Mouse (Mus musculus) mature B cell (primary cell): Measurements from ENCODE around the gene Ace3.

Experiments used
- in situ Hi-C: fragments of 300-500 bp; cut with MboI; formaldehyde crosslinking; loops from 2 replicates; pipeline ENCODE4 v1.14.3; 2019

The Ace3 gene

DNA sequence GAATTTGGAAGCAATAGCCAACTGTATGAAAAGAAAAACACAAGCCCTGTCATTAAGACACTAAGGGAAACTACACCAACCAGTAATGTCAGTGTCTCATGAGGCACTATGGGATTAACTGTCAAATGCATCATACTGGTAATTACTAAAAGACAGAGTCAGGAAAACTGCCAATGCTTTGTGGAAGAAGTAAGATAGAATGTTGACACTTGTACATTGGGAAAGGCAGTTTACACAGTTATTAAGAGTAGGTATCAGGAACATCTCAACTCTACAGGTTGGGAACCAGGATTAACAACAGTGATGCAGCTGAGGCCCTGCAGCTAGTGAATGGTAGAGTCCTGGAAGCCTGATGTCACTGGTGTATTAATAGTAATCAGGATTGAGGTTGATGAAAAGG lies 49.9 kb downstream of the Ace3 start:
- in situ Hi-C loops, result no loop called here

DNA sequence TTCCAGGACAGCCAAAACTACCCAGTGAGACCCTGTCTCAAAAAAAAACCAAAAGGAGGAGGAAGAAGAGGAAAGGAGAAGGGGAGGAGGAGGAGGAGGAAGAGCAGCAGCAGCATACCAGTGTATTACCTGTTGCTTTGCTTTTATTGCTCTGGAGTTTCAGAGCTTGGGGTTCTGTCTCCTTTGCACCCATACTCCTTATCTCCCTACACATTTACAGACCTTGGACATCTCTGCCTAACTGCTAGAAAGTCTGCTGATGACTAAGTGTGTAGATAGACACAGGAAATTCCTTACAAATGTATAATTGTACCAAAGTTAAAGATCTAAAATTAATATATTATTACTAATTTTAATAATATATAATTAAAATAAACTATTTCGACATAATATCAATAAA lies 50.8 kb downstream of the Ace3 start:
- in situ Hi-C loops, result no loop called here

DNA sequence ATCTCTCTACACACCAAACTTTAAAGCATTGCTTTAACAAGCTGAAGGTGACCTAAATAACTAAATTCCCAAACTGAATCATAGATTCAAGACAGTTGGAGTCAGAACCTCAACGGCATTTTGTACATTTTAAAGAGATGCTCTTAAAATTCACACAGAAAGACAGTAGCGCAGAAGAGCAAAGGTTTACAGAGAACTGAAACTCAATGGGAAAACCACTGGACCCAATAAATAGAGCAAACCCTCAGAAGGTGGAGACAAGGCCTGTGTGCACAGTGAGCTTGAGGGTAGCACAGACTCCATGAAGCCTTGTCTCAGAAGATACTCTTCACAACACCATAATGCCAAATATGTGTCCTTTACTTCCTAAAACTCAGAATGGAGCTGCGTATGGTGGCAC lies 51.3 kb downstream of the Ace3 start:
- in situ Hi-C loops, result no loop called here

DNA sequence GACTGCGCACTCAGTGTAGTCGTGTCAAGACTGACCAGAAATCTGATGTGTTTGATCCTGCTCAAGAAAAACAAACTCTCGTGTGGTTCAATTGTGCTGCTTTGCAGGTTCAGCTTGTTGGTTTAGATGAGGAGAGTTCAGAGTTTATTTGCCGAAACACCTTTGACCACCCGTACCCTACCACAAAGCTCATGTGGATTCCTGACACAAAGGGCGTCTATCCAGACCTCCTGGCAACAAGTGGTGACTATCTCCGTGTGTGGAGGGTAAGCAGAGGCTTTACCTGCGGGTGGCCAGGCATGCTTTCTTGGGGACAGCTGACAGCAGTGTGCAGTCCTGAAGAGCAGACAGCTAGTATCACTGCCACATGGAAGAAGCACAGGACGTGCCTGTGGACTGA lies 52.1 kb downstream of the Ace3 start:
- in situ Hi-C loops, result no loop called here

DNA sequence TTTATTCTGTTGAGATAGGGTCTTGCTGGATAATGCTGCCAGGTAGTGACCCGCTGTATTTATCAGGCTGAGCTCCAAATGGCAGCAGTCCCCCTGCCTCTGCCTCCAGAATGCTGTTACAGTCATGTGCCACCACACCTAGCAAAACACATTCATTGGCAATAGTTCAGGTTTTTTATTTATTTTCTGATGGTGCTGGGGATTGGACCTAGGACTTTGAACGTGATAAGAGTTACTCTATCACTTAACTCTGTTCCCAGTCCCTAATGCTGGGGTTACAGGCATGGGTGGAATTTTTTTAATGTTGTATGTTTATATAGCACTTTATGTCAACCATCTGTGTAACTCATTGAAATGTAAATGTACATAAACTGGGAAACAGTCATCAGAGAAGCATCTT lies 59.4 kb downstream of the Ace3 start:
- in situ Hi-C loops, result no loop called here

DNA sequence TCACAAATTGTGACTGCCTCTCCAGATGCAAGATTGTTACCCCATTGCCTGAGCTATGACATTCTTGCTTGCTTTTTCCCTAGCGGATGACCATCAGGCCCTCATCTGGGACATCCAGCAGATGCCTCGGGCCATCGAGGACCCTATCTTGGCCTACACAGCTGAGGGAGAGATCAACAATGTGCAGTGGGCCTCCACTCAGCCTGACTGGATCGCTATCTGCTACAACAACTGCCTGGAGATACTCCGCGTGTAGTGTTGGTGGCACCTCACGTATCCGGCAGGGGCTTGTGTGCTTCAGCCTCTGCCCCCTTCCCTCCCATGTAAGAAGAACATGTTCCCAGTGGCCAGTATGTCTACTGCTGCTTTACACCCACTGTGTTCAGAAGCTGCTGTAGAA lies 60.1 kb downstream of the Ace3 start:
- in situ Hi-C loops, result no loop called here
